Mouse (Mus musculus): ENCODE data around the gene Sf3a1.

DNA sequence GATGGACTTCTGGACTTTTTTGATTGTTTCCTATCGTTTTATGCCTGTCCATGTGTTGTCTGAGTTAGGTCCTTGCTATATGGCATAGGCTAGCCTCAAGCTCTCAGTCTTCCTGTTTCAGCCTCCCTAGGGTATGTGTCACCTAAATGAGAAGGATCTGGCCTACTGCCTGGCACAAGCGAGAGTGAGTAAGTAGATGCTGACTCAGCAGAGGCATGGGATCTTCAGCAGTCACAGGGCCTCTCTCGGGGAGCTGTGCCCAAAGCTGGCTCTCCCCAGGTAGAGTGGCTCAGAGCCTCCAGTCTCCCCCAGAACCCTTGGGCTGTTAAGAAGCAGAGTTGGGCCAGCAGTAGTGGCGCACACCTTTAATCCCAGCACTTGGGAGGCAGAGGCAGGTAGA is 17.8 kb upstream of the Sf3a1 start:
- no peak for TF ChIP-seq CTCF (IDR thresholded peaks at IDR 0.05; ENCODE audit: low read depth)
- TF ChIP-seq EP300 (optimal IDR thresholded peaks at IDR 0.05) = no peak

Data from stomach, postnatal 0 days (tissue).